Mouse (Mus musculus) forebrain, embryonic 10.5 days (tissue): Measurements from ENCODE around the gene Prpsap1. TPM values are rescaled to one million over a fixed set of nuclear protein-coding genes. Genes with fewer than 3 reads are reported as not detected.
"Not testable (repeated sequence)": the region's sequence is repeated elsewhere in the genome, so short reads cannot be mapped to it uniquely, and the experiment has no call there.

Source experiments
- DNase-seq: peaks from one replicate; pipeline ENCODE4 v3.0.0-alpha.2; 2017; ENCODE audit warnings: low spot score; ENCODE audit errors: extremely low spot score
- H3K27ac ChIP-seq: fragments of 300-500 bp; sonication (generic); 2 replicates; pipeline ENCODE4 v1.5.1; 2016; ENCODE audit warnings: mild to moderate bottlenecking
- H3K27me3 ChIP-seq: fragments of 300-500 bp; sonication (generic); 2 replicates; pipeline ENCODE4 v1.6.1; 2016; ENCODE audit warnings: mild to moderate bottlenecking; ENCODE audit not compliant: poor library complexity, severe bottlenecking
- H3K36me3 ChIP-seq: fragments of 300-500 bp; sonication (generic); replicated peaks from 2 replicates; pipeline ENCODE4 v1.6.1; 2016; ENCODE audit warnings: mild to moderate bottlenecking, moderate library complexity
- H3K4me1 ChIP-seq: fragments of 300-500 bp; sonication (generic); 2 replicates; pipeline ENCODE4 v1.6.1; 2016
- H3K4me3 ChIP-seq: fragments of 300-500 bp; sonication (generic); 2 replicates; pipeline ENCODE4 v1.5.1; 2016; ENCODE audit warnings: mild to moderate bottlenecking, moderate library complexity
- H3K9me3 ChIP-seq: fragments of 300-500 bp; sonication (generic); 2 replicates; pipeline ENCODE4 v1.6.1; 2016; ENCODE audit warnings: mild to moderate bottlenecking, moderate library complexity
- WGBS: fragments of 180-500 bp; shearing (Covaris S2); methylation state at CpG from one replicate; pipeline ENCODE4 v1.1.7; 2016; 5-methylcytosine and 5-hydroxymethylcytosine counted together
- polyA plus RNA-seq: library from polyadenylated mRNA; unstranded; fragments of >200 nt; fragmentation: Nextera tagmentation; extraction: Ambion mirVana; gene quantifications from 2 replicates; pipeline ENCODE4 v1.2.1, GENCODE M21; 2016

Gene Prpsap1
- polyA plus RNA-seq, 1 experiment from 2014 or later = 200 TPM

DNA sequence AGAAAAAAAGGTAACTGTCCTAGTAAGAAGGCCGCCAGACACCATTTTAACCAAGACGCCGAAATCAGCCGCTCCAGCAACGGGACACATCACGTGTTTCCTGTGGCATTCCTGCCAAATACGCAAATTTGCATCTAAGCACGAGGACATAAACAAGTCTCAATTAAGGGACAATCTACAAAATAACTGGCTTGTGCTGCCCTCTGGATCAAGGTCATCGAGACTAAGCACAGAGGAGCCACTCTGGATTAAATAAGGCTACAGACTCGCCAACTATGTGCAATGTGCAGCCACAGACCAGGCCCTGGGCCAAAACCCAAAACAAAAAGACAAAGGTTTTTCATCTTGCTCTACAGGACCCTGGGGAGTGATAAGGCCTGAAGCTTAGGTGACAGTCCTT is 18.0 kb downstream of the Prpsap1 start:
- 92% methylated on average over 10 of the region's 10 CpGs for WGBS
- Histone ChIP-seq H3K4me3 (no peak overlapping the region), H3K9me3 (no peaks in the 10 kb centered on the region), H3K27ac (no peak overlapping the region), H3K36me3 (peaks cover 99% of the 10 kb centered on the region), H3K4me1 (0 out of 2 replicates have a peak, but pooled peaks cover 9% of the 10 kb centered on the region), H3K27me3 (no peaks in the 10 kb centered on the region)
- DNase-seq = no peak

DNA sequence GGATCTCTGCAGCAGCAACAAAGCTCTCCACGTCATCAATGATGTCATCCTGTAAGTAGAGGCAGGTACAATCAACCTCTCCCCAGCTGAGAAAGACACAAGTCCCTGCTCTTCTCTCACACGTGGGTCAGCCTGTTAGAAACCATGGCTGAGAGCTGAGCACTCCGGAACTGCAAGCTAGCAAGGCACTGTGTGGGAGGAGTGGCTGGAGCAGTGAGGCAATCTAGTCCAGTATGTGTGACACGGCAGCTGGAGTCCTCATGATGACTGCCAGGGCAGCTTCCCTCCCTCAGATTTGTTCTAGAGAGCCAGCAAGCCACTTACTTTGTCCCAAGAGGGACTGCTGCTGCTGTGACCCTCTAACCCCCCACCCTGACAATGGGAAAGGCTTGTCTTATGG is 21.7 kb downstream of the Prpsap1 start:
- DNase-seq = no peak
- Histone ChIP-seq H3K9me3 (no peaks in the 10 kb centered on the region), H3K27me3 (no peaks in the 10 kb centered on the region), H3K27ac (no peak overlapping the region), H3K4me3 (no peak overlapping the region), H3K36me3 (peaks cover 82% of the 10 kb centered on the region), H3K4me1 (peaks cover 4% of the 10 kb centered on the region; the same call in 1 of the 2 replicates)
- WGBS = 93% methylated on average over 4 of the region's 4 CpGs

DNA sequence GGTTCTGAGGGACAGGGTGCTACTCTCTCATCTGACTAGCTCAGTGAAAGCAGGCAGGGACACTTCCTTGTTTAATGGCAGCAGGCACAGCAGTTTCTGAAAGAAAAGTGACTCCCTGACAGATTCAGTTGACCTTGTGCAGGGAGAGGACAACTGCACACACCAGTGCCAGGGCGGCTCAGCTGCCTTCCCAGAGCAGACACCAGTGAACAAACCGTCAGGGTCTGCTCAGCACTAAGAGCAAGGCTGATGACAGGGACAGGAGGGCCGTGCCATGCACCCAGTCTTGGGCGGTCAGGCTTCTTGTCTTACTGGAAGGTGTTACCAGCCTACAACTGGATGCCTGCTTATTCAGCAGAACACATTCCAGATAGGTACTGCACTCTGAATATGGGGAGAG is 23.1 kb downstream of the Prpsap1 start:
- H3K36me3 ChIP-seq = peaks cover 68% of the 10 kb centered on the region
- no peaks in the 10 kb centered on the region for H3K9me3 ChIP-seq
- no peak overlapping the region for H3K4me3 ChIP-seq
- H3K4me1 ChIP-seq = peaks cover 4% of the 10 kb centered on the region; the same call in 1 of the 2 replicates
- H3K27me3 ChIP-seq = no peaks in the 10 kb centered on the region
- no peak overlapping the region for H3K27ac ChIP-seq
- 98% methylated on average over 4 of the region's 4 CpGs for WGBS
- no peak for DNase-seq

DNA sequence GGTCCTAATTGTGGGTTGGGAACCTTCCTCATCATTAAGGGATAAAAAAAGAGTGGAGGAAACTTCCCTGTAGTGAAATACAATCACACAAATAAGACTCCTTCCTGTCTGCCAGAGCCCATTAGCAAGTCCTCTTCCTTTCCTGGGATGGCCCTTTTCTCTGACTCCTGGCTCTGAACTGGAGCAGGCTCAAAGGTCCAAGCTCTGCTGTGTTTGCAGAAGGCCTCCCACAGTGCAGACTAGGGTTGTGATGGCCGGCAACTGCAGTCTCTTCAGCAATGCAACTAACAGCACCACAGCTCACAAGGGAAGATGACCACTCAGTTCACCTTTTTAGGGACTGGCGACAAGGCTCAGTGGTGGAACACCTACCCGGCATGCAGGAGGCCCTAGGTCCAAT is 23.8 kb downstream of the Prpsap1 start:
- WGBS = 85% methylated on average over 3 of the region's 3 CpGs
- DNase-seq = no peak
- peaks cover 62% of the 10 kb centered on the region for H3K36me3 ChIP-seq

DNA sequence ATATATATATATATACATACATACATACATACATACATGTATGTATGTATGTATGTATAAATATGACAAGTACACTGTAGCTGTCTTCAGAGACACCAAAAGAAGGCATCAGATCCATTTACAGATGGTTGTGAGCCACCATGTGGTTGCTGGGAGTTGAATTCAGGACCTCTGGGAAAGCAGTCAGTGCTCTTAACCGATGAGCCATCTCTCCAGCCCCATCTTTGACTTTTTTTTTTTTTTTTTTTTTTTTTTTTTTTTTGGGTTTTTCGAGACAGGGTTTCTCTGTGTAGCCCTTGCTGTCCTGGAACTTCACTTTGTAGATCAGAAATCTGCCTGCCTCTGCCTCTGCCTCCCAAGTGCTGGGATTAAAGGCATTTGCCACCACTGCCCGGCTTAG is 25.7 kb downstream of the Prpsap1 start:
- H3K4me3 ChIP-seq, H3K27me3 ChIP-seq, H3K27ac ChIP-seq, H3K9me3 ChIP-seq, DNase-seq: not testable (repeated sequence)
- peaks cover 11% of the 10 kb centered on the region for H3K4me1 ChIP-seq
- H3K36me3 ChIP-seq = peaks cover 43% of the 10 kb centered on the region
- WGBS = 88% methylated on average over 3 of the region's 3 CpGs

More for the DNA sequence above, 23.8 kb downstream of the Prpsap1 start:
- no peaks in the 10 kb centered on the region for H3K27me3 ChIP-seq
- no peaks in the 10 kb centered on the region for H3K9me3 ChIP-seq
- no peak overlapping the region for H3K4me3 ChIP-seq
- H3K4me1 ChIP-seq = peaks cover 4% of the 10 kb centered on the region; the same call in 1 of the 2 replicates
- no peak overlapping the region for H3K27ac ChIP-seq

DNA sequence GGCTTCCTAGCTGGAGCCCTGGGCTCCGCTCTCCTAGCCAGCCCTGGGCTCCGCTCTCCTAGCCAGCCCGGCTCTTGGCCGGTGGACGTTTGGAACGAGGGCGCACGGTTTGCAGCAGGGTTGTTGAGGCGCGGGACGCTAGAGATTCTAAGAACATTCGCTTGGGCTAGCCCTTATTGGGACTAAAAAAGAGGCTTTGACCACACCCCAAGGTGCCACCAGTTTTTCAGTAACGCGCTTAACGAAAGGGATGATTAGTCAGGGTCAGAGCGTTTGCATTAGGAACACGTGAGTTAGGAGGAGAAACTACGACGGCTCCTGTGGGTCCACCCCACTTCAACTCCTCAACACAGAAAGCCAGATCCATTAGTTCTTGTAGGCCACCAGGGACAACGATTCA is 27.9 kb downstream of the Prpsap1 start, which contains the start of gene Qrich2:
TSS of gene Qrich2 (minus strand) at position 101 of the 400 bp plus-strand sequence.
- peaks cover 21% of the 10 kb centered on the region for H3K36me3 ChIP-seq
- DNase-seq = no peak
- H3K4me1 ChIP-seq = peaks cover 12% of the 10 kb centered on the region
- H3K4me3 ChIP-seq = no peak within 1 kb of the TSS
- no peaks in the 10 kb centered on the region for H3K27me3 ChIP-seq
- H3K9me3 ChIP-seq = no peaks in the 10 kb centered on the region
- WGBS = 71% methylated on average over 20 of the region's 20 CpGs
- H3K27ac ChIP-seq = no peak within 1 kb of the TSS

DNA sequence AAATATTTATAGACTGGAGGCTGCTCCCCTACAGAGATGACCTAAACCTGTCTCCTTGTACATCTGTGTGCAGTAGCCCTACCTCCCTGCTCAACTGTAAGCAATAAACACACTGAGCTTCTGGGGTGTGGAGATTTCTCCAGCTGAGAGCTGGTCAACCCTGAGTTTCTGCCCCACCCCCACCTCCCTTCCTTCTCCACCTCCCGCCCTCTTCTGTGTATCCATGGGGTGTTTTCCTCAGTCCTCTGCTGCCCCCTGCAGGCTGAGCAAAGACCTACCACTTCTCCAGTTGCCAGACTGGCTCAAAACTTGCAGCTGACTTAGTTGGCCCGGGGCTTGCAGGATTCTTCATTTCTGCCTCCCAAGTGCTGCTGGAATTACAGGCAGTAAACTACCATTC is 30.2 kb downstream of the Prpsap1 start:
- Histone ChIP-seq H3K27ac (peak overlapping the region; percentile 60), H3K4me3 (no peak overlapping the region), H3K27me3 (no peaks in the 10 kb centered on the region), H3K36me3 (no peaks in the 10 kb centered on the region), H3K9me3 (no peaks in the 10 kb centered on the region), H3K4me1 (peaks cover 11% of the 10 kb centered on the region)
- 12% methylated on average over 2 of the region's 2 CpGs for WGBS
- peak; percentile 85 for DNase-seq

DNA sequence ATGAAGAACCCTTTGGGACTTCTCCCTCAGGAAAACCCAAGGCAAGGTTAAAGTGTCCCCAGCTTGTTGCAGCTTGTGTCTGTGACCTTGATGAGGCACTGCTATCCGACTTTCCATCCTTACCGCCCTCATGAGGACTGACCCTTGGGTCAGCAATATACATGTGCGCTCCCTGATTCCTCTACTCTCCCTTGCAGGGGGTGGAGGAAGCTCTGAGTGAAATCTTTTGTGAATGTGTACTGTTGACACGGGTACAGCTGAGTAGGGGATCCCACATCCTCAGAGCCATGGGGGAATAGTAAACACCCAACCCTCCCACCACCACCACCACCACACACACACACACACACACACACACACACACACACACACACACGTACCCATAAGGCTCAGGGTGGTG is 30.7 kb downstream of the Prpsap1 start:
- DNase-seq = no peak
- H3K36me3 ChIP-seq = no peaks in the 10 kb centered on the region
- H3K27me3 ChIP-seq = no peaks in the 10 kb centered on the region
- 66% methylated on average over 5 of the region's 5 CpGs for WGBS
- no peak overlapping the region for H3K4me3 ChIP-seq
- H3K27ac ChIP-seq = peak overlapping the region; percentile 60
- peaks cover 11% of the 10 kb centered on the region for H3K4me1 ChIP-seq
- no peaks in the 10 kb centered on the region for H3K9me3 ChIP-seq

DNA sequence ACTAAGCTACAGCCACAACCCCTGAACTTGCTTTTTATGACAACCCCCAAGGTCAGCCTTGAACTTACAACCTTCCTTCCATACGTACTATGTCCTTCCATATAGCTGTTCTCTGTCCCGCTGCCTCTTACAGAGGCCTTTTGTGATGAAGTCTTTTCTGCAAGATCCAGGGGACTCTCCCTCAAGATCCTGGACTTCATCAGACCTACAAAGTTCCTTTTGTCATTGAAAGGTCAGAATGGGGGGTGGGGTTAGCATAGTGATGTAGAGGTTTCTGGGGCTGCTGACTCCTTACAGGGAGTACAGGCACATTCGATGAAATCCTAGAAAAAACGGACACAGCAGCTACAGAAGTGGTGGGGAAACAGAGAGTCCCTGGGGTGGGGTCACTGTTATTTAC is 34.2 kb downstream of the Prpsap1 start:
- 57% methylated on average over 4 of the region's 4 CpGs for WGBS
- Histone ChIP-seq H3K27ac (no peak overlapping the region), H3K4me1 (peaks cover 11% of the 10 kb centered on the region), H3K36me3 (no peaks in the 10 kb centered on the region), H3K27me3 (no peaks in the 10 kb centered on the region), H3K9me3 (no peaks in the 10 kb centered on the region), H3K4me3 (no peak overlapping the region)
- DNase-seq = no peak

DNA sequence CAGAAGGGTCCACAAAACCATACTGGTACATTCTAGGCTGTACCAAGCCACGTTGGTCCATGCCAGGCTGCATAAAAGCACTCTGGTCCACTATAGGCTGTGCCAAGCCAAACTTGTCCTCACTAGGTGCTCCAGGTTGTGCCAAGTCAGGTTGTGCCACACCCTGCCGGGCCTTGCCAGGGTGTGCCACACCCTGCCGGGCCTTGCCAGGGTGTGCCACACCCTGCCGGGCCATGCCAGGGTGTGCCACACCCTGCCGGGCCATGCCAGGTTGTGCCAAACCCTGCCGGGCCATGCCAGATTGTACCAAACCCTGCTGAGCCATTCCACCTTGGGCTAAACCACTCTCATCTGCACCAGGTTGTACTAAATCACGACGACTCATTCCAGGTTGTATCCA is 37.8 kb downstream of the Prpsap1 start:
- peaks cover 3% of the 10 kb centered on the region; the same call in 1 of the 2 replicates for H3K4me1 ChIP-seq
- H3K4me3 ChIP-seq = no peak overlapping the region
- H3K9me3 ChIP-seq = no peaks in the 10 kb centered on the region
- whole genome bisulfite sequencing = 87% methylated on average over 8 of the region's 8 CpGs
- H3K27me3 ChIP-seq = 0 out of 2 replicates have a peak, but pooled peaks cover 7% of the 10 kb centered on the region
- H3K36me3 ChIP-seq = no peaks in the 10 kb centered on the region
- no peak for DNase-seq
- H3K27ac ChIP-seq = no peak overlapping the region

DNA sequence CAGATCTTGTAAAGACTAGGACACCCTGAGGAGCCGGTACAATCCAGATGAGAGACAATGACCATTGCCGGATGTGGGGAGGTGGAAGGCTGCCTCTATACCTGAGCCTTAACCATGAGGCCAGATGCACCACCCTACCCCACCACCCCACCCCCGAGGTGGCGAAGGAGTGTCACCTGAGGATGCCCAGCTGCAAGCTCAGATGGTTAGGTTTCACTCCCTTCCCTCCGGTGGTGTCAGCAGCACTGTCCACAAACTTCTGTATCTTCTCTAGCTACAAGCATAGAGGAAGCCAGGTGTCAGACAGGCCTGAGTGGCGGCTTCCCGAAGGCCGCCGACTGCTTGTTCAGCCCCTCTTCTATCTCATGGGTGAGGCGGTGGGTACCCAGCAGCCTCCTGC is 40.1 kb downstream of the Prpsap1 start:
- no peaks in the 10 kb centered on the region for H3K4me1 ChIP-seq
- H3K9me3 ChIP-seq = peaks cover 6% of the 10 kb centered on the region; the same call in 1 of the 2 replicates
- H3K27me3 ChIP-seq = 0 out of 2 replicates have a peak, but pooled peaks cover 7% of the 10 kb centered on the region
- WGBS = 94% methylated on average over 10 of the region's 10 CpGs
- H3K36me3 ChIP-seq = no peaks in the 10 kb centered on the region
- DNase-seq = no peak
- H3K4me3 ChIP-seq = no peak overlapping the region
- H3K27ac ChIP-seq = no peak overlapping the region

DNA sequence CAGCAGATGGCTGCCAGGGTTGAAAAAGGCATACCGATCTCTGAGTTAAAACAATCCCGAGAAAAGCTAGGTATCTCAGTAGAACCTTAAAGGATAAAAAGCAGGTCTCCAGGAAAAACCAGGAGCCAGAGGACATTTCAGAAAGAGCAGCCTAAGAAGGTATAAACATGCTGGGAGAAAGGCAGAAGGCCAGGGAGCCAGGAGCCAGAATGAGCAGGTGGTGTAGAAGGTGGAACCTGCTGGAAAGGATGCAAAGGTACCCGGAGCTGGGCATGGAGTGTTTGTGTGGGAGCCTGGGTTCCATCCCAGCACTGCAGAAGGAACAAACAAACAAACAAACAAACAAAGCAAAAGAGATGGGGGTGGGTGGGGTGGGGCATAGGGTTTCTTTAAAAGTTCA is 44.7 kb downstream of the Prpsap1 start:
- Histone ChIP-seq H3K4me1 (peaks cover 29% of the 10 kb centered on the region), H3K27me3 (peaks cover 29% of the 10 kb centered on the region), H3K9me3 (peaks cover 6% of the 10 kb centered on the region; the same call in 1 of the 2 replicates), H3K27ac (no peak overlapping the region), H3K36me3 (no peaks in the 10 kb centered on the region), H3K4me3 (no peak overlapping the region)
- no peak for DNase-seq
- whole genome bisulfite sequencing = 92% methylated on average over 3 of the region's 3 CpGs

DNA sequence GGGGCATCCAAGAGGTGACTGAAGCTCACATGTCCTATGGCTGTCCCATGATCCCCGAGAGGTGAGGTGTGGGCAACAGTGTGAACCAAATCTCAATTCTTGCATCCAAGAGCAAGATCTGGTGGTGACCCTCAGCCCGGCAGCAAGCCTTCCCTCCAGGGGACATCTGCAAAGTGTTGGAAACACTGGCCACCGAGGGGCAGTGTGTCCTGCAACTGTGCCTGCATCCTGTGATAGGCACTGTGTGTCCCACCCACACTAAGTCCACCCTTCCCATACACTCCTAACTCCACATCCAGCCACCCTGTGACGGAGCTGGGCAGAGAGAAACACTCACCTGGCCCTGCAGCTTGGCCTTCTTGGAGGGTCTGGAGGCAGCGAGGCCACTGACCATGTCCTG is 46.2 kb downstream of the Prpsap1 start:
- no peak for DNase-seq
- Histone ChIP-seq H3K4me1 (peaks cover 34% of the 10 kb centered on the region), H3K27ac (no peak overlapping the region), H3K9me3 (peaks cover 6% of the 10 kb centered on the region; the same call in 1 of the 2 replicates), H3K27me3 (peaks cover 24% of the 10 kb centered on the region), H3K4me3 (no peak overlapping the region), H3K36me3 (no peaks in the 10 kb centered on the region)
- WGBS = 76% methylated on average over 5 of the region's 5 CpGs
